Mouse (Mus musculus) left cerebral cortex, adult 6 months (tissue): ENCODE data around the gene 1700019D03Rik. TPM values are rescaled to one million over a fixed set of nuclear protein-coding genes. Genes with fewer than 3 reads are reported as not detected.

ENCODE experiments used
- long read RNA-seq, 2 experiments: library from polyadenylated mRNA; unstranded; transcript quantifications; one replicate each; pipeline ENCODE4 v2.0.0; 2019 to 2020
- polyA plus RNA-seq: library from polyadenylated mRNA; unstranded; fragments of <200 nt; fragmentation: Nextera tagmentation; gene quantifications from 2 replicates; pipeline ENCODE4 v1.2.3, GENCODE M21; 2021

Gene 1700019D03Rik
- polyA plus RNA-seq: 23.3 and 25.7 TPM in 2 replicates
- long read RNA-seq, experiment 1, transcript 1700019D03Rik-201 (2 exons, 3,641 nt): major isoform, 9 of 19 reads
- long read RNA-seq, experiment 1, partial matches to known transcripts: 0 of 19 reads
- long read RNA-seq, experiment 1, other reads (novel, unspliced or antisense): 10 of 19 reads
- long read RNA-seq, experiment 2, transcript 1700019D03Rik-201 (2 exons, 3,641 nt): major isoform, 10 of 19 reads
- long read RNA-seq, experiment 2, partial matches to known transcripts: 2 of 19 reads
- long read RNA-seq, experiment 2, other reads (novel, unspliced or antisense): 4 of 19 reads

GRCm38 (mm10) chr1:53020079-53020478 lies at the start of gene 1700019D03Rik:
1700019D03Rik (minus strand) TSS chr1:53020179.

GRCm38 (mm10) chr1:53061340-53061739 lies 41.4 kb upstream of the 1700019D03Rik start, which contains the start of gene Mstn:
Mstn (plus strand) TSS chr1:53061640.

Other genes starting within 250 kb of the 1700019D03Rik start
- 23.6 and 32.3 TPM in 2 replicates for gene Inpp1, start 202.5 kb downstream of the 1700019D03Rik start, polyA plus RNA-seq
- gene Hibch, start 175.2 kb downstream of the 1700019D03Rik start, polyA plus RNA-seq: 13.5 and 14.5 TPM in 2 replicates
- gene Mstn, start 41.5 kb upstream of the 1700019D03Rik start, polyA plus RNA-seq: 0.08 and 0.13 TPM in 2 replicates
- not detected in 2 replicates for gene 1700019A02Rik, start 167.5 kb upstream of the 1700019D03Rik start, polyA plus RNA-seq